Mouse (Mus musculus): Measurements from ENCODE around the gene Hoxd11.

DNA sequence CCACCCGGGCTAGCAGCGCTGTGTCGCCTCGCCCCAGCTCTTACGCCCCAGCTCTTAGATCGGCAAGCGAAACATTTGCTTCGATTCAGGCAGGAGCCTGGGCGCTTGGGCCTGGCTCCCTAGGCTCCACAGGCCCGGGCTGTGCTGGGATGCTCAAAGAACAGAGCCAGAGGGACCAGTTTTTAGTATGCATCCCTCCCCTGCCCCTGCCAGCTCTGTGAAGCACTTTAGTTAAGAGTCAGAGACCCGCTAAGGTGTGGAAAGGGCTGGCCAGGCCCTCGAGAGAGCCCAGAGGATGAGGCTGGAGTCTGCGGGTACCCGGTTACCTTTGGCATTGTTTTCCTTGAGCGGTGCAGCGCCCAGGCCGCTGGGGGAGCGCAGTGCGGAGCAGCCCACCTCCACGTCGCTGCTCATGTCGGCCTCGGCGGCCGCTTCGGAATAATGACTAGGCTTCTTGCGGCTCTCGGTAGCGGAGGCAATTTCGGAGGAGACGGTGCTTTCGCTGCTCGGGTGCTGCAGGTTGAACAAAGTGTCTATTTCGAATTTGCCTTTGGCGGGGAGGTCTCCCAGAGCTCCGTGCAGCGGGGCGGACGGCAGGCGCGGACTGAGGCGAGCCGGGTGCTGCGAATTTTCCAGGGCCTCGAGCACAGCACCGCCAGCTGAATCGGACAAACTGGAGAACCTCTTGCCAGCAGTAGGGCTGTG lies 20.5 kb upstream of the Hoxd11 start:
- no peak for TF ChIP-seq CTCF (IDR thresholded peaks at IDR 0.05)
- TF ChIP-seq EP300 (IDR thresholded peaks at IDR 0.05), result no peak
